Mouse (Mus musculus): ENCODE data around the gene Hal.

Hal gene

GRCm38 (mm10) chr10:93488066-93488827 is at the start of gene Hal:
Gene Hal (plus strand): TSS chr10:93488768.
- DNase-seq (ENCODE audit: low spot score in 2 of 2), result no peak

- DNase-seq (ENCODE audit: low spot score in 2 of 2), result no peak
These were observed 47.1 kb upstream of the Hal start for GRCm38 (mm10) chr10:93441501-93441900.

GRCm38 (mm10) chr10:93442183-93442582 is 46.4 kb upstream of the Hal start:
- DNase-seq (ENCODE audit: low spot score in 2 of 2), result no peak

GRCm38 (mm10) chr10:93444407-93444806 is 44.2 kb upstream of the Hal start:
- no peak for DNase-seq (ENCODE audit: low spot score in 2 of 2)

- DNase-seq (ENCODE audit: low spot score in 2 of 2), result no peak
These were observed 41.2 kb upstream of the Hal start for GRCm38 (mm10) chr10:93447398-93447797.

GRCm38 (mm10) chr10:93454652-93455014 is 33.9 kb upstream of the Hal start:
- DNase-seq (ENCODE audit: low spot score in 2 of 2), result no peak

GRCm38 (mm10) chr10:93460106-93460505 is 28.5 kb upstream of the Hal start:
- DNase-seq (ENCODE audit: low spot score in 2 of 2), result no peak

GRCm38 (mm10) chr10:93462692-93463382 is 25.7 kb upstream of the Hal start:
- no peak for DNase-seq (ENCODE audit: low spot score in 2 of 2)

GRCm38 (mm10) chr10:93463611-93464010 is 25.0 kb upstream of the Hal start:
- DNase-seq (ENCODE audit: low spot score in 2 of 2), result no peak

- DNase-seq (ENCODE audit: low spot score in 2 of 2), result no peak
These were observed 21.3 kb upstream of the Hal start for GRCm38 (mm10) chr10:93467259-93467658.

GRCm38 (mm10) chr10:93467791-93468190 is 20.8 kb upstream of the Hal start:
- no peak for DNase-seq (ENCODE audit: low spot score in 2 of 2)

- DNase-seq (ENCODE audit: low spot score in 2 of 2), result peak; percentile 80 to 92
These were observed 17.2 kb upstream of the Hal start for GRCm38 (mm10) chr10:93471415-93471814.

GRCm38 (mm10) chr10:93484511-93484910 is 4.1 kb upstream of the Hal start:
- no peak for DNase-seq (ENCODE audit: low spot score in 2 of 2)

- peak; percentile 21 to 64 for DNase-seq (ENCODE audit: low spot score in 2 of 2)
These were observed 3.4 kb upstream of the Hal start for GRCm38 (mm10) chr10:93485055-93485691.

- DNase-seq (ENCODE audit: low spot score in 2 of 2), result no peak
These were observed 1.9 kb upstream of the Hal start for GRCm38 (mm10) chr10:93486622-93487021.

GRCm38 (mm10) chr10:93488828-93489226 is 259 bp downstream of the Hal start:
- DNase-seq (ENCODE audit: low spot score in 2 of 2), result no peak

GRCm38 (mm10) chr10:93490451-93490850 is 1.9 kb downstream of the Hal start:
- DNase-seq (ENCODE audit: low spot score in 2 of 2), result no peak

- DNase-seq (ENCODE audit: low spot score in 2 of 2), result no peak
These were observed 12.3 kb downstream of the Hal start for GRCm38 (mm10) chr10:93500864-93501263.

GRCm38 (mm10) chr10:93501346-93501745 is 12.8 kb downstream of the Hal start:
- no peak for DNase-seq (ENCODE audit: low spot score in 2 of 2)

GRCm38 (mm10) chr10:93508383-93508970 is 19.9 kb downstream of the Hal start:
- DNase-seq (ENCODE audit: low spot score in 2 of 2), result no peak

- no peak for DNase-seq (ENCODE audit: low spot score in 2 of 2)
These were observed 21.1 kb downstream of the Hal start for GRCm38 (mm10) chr10:93509532-93510153.

- no peak for DNase-seq (ENCODE audit: low spot score in 2 of 2)
These were observed 26.9 kb downstream of the Hal start for GRCm38 (mm10) chr10:93515419-93515818.
